Mouse (Mus musculus) MEL (cell line): ENCODE measurements at regions not wholly inside any gene's neighbourhood (a gene's known extent, or its start where the extent isn't known, plus 50 kb on each side); places are given as distances from the start of the nearest gene placed in this dataset.

Source experiments
- CHD2 ChIP-seq: IDR thresholded peaks from 2 replicates; pipeline ENCODE4 v1.6.1; 2011; ENCODE audit warnings: low read length, improper control_type of control experiment
- MXI1 ChIP-seq: IDR thresholded peaks from 2 replicates; pipeline ENCODE4 v1.6.1; 2011; ENCODE audit warnings: mild to moderate bottlenecking, low read depth, low read length, improper control_type of control experiment
- POLR2A ChIP-seq, 2 experiments: IDR thresholded peaks; 2 replicates each; pipeline ENCODE4 v1.6.1; 2011 to 2012; ENCODE audit warnings: low read length in 2 of 2, mild to moderate bottlenecking in 2 of 2, control low read depth in 1 of 2, improper control_type of control experiment in 1 of 2, low read depth in 1 of 2, moderate library complexity in 1 of 2; ENCODE audit not compliant: control insufficient read depth in 1 of 2, insufficient read depth in 1 of 2, poor library complexity in 1 of 2
- SIN3A ChIP-seq: IDR thresholded peaks from 2 replicates; pipeline ENCODE4 v1.6.1; 2012; ENCODE audit warnings: low read length, improper control_type of control experiment, inconsistent platforms
- USF1 ChIP-seq: IDR thresholded peaks from 2 replicates; pipeline ENCODE4 v1.6.1; 2014; ENCODE audit warnings: low read depth, mild to moderate bottlenecking, inconsistent platforms, low read length, improper control_type of control experiment, moderate library complexity

GRCm38 (mm10) chr1:157039016-157039835 lies 69.3 kb downstream of the Tex35 start:
- TF ChIP-seq SIN3A (peak; percentile 74), MXI1 (peak; percentile 72), USF1 (no peak), CHD2 (no peak), POLR2A (IDR thresholded peaks at IDR 0.05; ENCODE audit: control insufficient read depth in 1 of 2, insufficient read depth in 1 of 2, low read depth in 1 of 2, low read length in 2 of 2, poor library complexity in 1 of 2) (no peak; a peak in 1 of 4 replicates)
